Mouse (Mus musculus): Measurements from ENCODE around the gene Mcu.
A peak's percentile ranks its signal among the peaks of the same experiment; 100 is the strongest.

The Mcu gene

DNA sequence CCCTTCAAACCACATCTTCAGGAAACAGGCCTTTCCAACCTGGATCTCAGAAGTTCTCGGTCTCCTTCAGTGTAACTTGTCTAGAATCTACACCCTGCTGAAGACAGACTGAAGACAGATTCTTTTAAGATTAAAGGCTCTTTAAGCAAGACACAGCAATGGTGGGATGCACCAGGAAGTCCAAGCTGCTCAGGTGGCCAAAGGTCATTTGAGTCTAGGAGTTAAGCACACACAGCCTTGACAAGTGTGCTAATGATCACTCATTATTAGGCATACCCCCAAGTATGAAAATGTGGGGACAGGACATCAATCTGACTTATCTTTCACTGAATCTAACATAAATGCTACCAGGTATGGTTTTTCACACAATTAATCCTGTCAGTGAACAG, 47.0 kb downstream of the Mcu start:
- no peak for DNase-seq (ENCODE audit: low spot score)

DNA sequence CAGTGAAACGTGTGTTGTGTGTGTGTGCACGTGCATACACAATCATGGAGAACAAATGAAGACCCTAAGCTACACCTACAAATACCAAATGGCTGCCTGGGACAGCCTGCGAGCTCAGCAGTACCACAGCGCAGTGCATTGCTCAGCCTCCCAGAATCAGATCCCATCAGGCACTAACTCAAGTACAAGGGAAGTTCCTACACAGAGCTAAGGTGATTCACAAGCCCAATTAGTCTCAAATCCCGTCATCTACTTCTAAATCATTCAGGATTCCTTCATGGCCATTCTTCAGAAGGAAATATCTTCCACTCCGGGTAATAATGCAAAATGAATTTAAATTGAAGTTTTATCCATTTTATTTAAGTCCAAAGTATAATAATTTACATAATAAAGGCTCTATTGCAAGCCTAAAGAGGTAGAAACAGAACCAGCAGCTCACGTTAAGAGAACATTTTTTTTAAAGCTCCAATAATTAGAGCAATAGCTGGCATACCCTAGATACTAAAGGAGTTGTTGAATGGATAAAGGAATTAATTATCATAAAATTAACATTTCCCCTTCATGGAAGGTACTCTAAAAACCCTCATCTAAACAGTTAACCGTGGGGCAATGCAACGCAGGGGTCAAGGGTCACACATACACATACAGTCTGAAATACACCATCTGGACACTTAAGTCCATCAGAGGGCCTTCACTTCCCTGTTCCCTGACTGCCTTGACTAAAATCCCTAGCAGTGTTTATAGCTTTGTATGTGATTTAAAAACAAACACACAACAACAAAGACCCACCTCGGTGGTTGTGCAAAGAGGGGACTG, 47.6 kb downstream of the Mcu start:
- no peak for DNase-seq (ENCODE audit: low spot score)

DNA sequence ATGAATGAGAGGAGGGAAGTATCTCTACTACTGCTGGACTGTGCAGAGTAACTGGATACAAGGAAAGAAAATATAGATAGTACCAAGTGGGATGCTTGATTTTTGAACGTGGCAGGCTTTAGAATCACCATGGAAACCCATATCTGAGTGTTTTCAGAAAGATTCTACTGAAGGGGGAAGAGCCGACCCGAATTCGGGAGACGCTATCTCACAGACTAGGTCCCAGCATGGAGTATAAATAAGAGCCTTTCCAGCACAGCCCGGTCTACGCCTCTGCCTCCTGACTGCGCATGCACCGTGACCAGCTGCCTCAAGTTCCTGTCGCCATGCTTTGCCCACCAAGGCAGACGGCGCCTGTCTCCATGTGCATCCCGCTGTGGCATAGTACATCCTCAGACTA, 49.5 kb downstream of the Mcu start:
- no peak for DNase-seq (ENCODE audit: low spot score)

DNA sequence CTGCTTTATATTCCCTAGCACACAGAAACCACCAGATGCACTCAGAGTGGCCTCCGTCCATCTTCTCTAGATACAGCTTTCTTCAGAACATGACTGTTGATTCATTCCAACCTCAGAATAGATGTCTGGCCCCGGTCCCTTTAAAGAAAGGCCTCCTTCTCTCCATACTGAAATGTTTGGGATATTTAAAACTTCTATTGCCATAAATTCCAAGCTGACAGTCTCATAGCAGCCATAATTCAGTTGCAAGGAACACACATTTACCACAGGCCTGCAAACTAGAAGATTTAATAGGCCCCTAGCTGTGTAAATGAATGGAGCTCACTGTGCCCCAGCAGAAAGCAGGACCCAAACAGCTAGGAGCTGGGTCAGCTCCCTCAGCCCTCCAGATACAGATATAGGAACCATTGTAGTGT, 50.5 kb downstream of the Mcu start:
- DNase-seq (ENCODE audit: low spot score): no peak

DNA sequence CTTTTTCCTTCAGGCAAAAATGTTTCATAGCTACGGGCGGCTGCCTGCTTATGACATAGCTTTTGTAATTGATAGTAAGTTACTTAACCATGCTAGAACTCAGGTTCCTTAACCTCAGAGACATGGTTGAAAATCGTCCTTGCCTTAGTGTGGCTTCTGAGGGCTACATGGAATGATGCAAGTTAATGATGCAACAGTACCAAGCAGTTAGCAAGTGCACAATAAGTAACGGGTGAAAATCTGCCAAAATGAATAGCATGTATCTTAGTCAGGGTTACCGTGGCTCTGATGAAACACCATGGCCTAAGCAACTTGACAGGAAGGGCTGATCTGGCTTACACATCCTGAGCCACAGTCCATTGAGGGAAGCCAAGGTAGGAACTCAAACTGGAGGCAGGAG, 51.9 kb downstream of the Mcu start:
- no peak for DNase-seq (ENCODE audit: low spot score)

DNA sequence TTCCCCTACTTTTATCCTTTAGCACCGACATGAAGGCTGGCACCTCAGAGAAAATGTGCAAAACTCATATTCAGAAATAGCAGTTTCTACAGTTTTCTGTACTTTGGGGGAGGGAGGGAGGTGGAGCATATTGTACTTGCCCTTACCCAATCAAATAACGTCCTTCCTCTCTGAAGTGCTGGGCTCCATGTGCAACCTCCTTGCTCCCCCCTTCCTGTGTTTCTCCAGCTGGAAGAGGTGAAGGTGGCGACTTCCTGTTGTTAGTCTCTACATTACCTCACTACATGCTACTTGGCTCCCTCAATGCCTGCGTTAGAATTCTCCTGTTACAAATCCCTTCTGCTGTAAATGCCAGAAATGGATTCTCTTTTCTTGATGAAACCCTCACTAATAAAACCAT, 54.0 kb downstream of the Mcu start:
- no peak for DNase-seq (ENCODE audit: low spot score)

DNA sequence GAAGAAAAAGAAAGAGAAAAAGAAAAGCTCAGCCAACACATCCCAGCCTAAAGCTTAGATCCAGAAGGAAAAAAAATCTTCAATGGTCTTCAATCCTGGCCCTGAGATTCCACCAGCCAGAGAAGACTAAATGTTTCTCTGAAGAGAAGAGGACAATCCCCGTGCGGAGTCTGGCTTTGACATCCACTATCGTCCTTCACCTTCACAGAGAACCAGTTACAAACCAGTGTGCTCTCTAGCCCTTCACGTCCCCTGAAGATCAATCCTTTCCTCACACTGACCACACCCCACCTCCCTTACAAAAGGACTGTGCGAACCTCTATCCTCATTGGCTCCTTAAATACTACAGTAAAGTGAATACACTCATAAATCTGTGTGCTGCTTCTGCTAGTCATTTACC, 56.4 kb downstream of the Mcu start:
- DNase-seq (ENCODE audit: low spot score): no peak

DNA sequence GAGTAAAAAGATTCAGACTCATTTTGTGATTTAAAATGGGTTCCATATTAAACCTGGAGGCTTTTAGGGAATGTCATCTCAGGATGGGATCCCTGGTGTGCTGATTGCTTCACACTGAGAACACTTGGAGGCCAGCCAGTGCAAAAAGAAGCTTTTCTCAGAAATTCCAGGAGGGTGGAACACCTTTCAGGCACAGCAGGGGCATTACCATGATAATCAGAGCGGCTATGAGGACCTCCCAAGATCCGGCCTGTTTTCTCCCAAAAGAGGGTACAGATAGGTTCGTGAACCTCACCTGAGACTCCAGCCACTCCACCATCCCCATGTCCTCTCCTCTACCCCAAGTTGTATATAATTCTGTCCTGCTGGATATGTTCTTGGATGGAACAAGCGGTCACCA, 57.9 kb downstream of the Mcu start:
- DNase-seq (ENCODE audit: low spot score): no peak

DNA sequence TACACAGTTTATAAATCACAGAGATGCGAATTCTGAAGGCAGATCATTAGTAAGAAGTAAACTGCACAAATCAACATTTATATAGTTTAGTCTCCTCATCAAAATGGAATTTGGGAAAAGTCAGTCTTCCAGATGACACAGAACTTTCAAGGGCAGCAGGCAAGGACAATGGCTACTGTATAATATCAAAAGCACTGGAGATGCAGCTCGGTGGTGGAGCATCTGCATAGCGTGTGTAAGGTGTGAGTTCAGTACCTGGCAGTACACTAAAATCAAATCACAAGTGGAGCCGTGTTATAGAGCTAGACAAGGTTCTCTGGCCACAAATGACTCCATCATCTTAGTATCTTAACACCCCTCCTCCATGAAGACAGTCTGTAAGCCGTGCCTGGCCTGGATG, 58.3 kb downstream of the Mcu start:
- DNase-seq (ENCODE audit: low spot score): no peak

DNA sequence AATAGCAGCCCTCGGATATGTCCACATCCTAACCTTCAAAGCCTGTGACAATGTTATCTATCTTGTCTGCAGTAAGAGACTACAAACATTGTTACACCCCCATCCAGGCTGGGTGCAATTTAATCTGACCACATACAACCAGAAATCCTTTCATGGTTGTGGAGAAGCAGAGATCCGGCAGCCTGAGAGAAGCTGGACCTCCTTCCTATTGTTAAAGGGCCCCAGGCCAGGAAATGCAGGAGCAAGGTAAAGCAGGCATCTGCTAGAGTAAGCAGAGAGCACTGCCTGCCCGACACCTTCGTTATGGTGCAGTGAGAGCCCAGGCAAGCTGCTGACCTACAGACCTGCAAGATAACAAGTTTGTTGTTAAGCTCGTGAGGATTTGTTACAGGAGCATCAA, 60.0 kb downstream of the Mcu start:
- DNase-seq (ENCODE audit: low spot score): no peak

DNA sequence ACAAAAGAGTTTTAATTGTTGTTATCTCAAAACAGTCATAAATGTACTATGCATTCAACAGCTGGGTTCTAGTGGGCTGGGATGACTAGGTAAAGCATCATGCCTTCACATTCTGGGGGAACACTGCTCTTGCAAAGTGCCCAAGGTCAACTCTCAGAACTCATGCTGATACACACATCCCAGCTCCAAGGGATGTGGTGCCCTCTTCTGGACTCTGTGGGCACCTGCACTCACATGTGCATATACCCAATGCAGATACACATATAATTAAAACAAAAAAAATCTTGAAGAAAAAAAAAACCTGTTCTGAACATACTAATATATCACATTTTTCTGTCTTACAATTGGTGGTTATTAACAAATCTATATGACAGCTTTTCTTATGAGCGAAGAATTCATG, 62.2 kb downstream of the Mcu start:
- no peak for DNase-seq (ENCODE audit: low spot score)

DNA sequence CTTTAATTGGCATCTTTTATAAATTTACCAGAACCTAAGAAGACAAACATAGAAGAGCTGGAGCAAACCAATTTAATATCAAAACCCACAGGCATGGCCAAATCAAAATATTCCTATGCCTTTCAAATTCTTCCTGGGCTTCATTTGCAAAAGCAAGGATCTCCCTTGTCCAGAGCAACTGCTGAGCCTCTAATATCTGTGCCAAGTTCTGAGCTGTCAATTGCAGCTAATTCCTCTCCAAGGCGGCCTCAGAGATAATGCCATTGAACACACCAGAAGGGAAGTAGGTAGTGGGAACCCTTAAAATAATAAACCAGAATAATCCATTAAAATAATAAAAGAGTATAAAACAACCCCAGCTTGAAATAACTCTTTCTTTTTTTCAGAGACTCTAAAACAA, 64.0 kb downstream of the Mcu start:
- DNase-seq (ENCODE audit: low spot score): no peak

DNA sequence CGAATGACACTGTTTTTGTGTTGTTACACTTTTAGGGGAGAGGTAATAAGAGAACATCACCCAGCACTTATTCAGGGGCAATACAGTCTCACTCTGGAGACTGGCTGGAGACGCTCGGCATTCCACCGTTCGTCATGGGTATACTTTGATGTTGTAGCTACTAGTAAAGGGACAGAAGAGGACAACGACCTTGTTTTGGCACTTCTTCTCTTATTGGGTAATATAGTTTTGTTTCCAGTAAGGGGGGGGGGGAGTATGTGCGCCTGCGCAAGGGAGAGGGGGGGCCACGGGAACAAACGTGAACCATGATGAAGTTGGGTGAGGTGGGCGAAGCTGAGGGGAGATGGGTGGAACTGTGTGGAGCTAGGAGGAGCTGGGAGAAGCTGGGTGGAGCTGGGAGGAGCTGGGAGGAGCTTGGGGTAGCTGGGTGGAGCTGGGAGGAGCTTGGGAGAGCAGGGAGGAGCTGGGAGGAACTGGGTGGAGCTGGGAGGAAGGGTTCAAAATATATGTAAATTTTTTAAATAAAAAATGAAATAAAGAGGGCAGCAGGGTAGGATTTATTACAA, 67.6 kb downstream of the Mcu start:
- DNase-seq (ENCODE audit: low spot score): no peak

DNA sequence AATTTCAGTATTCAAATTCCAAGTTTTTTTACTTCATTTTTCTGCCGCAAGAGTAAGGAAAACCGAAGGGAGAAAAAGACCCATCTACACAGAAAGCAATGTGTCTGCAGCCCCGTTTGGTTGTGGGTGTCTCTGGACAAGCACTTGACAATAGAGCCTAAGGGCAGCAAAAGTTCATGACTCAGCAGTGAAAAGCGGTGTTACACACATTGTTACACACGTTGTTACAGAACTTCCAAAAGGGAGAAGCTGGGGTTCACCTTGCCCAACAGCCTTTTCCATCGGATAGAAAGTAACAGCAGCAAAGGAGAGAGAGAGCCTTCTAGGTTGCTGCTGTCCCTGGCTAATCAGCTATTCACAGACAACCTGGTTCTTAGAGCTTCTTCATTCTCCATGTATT, 68.3 kb downstream of the Mcu start:
- DNase-seq (ENCODE audit: low spot score): no peak

DNA sequence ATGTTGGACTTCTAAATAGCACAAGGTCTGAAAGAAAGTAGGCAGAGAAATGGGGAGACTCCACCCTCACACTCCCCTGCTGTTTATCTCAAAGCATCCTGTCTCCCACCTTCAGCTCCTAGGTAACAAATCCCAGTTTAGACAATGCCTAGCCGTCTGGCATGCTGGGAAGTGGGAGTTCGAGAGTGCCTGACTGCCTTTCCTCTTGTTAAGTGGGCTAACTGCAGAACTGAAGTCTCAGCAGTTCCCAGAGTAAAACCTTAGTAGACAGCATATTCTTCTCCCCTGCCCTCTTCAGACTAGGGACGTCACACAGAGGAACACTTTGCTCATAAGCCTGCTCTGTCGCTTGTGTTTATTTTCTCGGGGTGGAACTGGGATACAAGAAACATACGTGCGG, 69.1 kb downstream of the Mcu start:
- DNase-seq (ENCODE audit: low spot score): peak; percentile 25

DNA sequence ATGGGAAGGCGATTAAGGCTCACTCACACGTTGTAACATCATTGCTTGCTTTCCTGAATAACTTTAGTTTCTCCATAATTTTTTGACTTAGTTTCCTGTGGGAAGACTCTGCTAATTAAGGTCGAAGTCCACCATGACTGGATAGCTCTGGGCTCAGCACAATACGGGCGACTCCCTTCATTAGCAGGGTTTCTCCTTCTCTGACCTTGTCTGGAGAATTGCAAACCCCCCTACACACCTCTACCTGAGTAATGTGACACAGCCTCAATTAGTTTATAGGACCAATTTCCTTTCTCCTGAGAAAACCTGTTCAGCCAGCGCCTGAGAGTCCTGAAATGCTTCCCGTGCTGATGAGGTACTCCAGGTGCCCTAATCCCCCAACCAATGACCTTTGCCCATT, 71.3 kb downstream of the Mcu start:
- DNase-seq (ENCODE audit: low spot score): no peak

DNA sequence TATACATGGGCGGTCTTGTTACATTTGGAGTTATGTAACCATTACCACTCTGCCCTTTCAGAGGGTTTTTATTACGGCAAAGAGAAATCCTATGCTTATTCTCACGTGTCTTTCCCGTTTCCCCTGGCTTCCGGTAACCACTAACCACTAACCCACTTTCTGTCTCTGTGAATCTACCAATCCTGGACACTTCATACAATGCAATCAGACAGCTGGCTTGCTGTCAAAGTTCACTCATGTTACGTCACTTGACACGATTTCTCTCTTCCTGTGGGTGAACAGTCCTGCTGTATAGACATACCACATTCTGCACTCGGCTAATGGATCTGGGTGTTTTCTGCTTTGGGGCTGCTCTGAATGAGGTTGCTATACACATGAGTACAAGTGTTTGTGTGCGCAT, 73.1 kb downstream of the Mcu start:
- DNase-seq (ENCODE audit: low spot score): no peak

DNA sequence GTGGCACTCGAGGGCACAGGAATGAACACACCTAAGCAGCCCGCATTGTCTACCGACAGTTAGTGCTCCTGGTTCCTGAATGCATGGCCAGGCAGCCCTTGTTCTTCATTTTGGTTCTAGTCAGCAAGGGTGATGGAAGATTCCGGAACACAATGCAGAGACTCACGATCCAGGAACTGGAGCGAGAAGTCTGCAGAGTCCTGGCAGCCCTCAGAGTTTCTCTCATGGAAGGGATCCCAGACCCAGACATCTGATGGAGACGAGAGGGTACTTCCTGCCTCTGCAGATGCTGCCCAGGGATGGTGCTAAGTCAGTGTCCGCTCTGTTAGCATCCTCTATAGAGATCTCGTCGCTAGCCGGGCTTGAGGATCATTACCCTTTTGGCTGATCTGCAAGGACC, 75.0 kb downstream of the Mcu start:
- no peak for DNase-seq (ENCODE audit: low spot score)

DNA sequence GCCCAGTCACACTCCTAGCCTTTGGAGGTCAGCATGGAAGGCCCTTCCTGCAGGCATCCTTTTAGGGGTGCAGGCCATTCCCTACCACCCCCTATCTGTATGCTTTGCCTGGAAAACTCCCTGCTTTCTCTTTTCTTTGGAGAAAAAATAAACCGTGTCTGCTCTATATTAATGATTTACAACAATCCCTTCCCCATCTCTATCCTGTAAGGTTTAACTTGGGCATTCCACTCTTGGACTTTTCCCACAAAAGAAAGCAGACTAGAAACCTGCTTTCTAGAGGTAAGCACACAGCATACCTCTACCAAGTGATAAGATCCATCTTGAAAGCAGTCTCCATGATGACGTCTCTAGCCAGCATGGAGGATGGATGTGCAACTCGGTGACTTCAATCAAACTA, 75.9 kb downstream of the Mcu start:
- no peak for DNase-seq (ENCODE audit: low spot score)

DNA sequence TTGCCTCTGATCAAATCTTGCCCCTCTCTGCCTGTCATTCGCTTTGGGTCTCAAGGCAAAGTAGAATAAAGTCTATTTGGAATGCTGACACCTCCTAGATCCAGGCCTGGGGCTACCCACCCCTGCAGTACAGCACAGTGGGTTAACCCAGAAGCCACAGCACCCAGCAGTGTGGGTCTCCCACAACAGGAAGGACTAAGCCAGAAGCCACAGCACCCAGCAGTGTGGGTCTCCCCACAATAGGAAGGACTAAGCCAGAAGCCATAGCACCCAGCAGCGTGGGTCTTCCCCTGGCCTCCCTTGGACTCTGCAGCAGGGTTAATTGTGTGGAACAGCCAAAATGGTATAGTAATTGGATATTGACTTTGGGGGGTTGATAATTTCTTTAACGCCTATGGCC, 76.4 kb downstream of the Mcu start:
- no peak for DNase-seq (ENCODE audit: low spot score)

DNA sequence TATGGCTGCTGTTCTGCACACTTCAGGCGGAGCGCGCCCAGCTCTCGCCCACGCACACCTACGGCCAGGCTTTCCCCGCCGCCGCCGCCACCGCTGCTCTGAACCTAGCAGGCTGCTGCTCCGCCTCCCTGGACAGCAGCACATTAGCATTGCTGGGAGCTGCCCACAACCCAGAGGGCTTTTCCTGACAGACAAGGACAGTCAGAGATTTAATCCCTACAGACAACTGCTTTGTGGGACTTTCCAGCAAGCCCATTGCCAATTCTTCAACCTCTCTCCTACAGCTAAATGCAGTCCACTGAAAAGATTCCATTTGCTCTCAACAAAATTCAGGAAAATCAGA, 77.0 kb downstream of the Mcu start:
- DNase-seq (ENCODE audit: low spot score): peak; percentile 81

DNA sequence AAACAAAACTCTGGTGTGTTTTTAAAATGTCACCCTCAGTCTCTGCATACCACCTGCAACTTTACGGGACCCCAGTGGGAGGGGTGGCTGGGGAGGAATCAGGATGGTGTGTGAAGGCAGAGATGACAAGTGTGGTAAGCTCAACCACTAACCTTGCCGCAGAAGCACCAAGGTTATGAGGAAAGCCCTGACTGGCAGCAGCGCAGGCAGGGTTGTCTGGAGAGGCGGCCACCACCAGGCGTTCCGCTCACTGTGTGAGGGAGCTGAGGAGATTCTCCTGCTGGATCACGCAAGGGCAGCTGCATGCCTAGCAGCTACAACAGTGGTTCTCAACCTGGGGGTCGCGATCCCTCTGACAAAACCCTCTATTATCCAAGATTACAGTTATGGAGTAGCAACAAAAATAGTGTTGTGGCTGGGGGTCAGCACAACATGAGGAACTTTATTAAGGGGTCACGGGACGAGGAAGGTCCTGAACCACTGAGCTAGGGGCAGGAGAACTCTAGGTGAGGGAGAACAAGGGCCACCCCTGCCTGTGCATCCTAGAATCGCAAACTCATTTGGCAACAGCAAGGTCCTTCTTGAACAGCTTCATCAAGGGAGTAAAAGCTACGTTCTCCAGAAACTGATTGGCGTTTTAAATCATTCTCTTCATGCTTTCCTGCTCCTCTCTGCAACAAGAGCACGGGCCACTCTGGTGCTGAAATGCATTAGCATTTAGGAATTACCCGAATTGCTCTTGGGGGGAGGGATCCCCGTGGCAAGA, 77.5 kb downstream of the Mcu start:
- peak; percentile 31 for DNase-seq (ENCODE audit: low spot score)

DNA sequence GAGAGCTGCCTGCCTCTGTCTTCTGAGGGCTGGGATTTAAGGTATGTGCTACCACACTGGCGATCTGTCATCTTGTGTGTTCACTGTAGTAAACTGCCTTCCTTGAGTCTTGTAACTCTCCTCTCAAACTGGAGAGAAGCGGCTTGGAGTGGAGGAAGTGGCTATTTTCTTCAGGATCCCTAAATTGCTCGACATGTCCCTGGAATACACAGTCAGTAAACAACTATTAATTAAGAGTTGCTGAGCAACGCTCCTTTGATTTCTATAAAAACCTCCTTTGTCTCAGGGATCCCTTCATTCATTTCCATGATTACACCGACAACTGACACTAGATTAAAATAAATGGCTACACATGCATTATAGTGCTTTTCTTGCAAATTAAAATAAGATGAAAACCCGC, 78.4 kb downstream of the Mcu start:
- no peak for DNase-seq (ENCODE audit: low spot score)

DNA sequence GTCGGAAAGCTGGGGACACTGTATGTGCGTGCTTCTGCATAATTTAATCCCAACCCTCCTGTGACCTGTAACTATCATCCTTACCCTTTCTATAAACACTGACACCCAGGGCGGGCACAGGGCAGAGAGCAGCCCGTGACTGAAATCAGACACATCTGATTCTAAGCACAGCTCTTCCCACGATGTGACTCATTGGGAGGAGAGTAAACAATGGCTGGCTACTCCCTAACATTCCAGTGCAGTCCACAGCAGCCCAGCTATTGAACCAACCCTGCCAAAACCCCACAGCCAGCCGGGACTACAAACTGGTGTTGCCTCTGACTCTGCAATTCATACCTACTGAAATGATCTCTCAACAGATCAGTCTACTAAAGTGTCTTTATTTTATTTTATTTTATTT, 78.9 kb downstream of the Mcu start:
- DNase-seq (ENCODE audit: low spot score): no peak

Data from embryo, embryonic 10 days (tissue).